Mouse (Mus musculus) cortical plate, adult 2 months (tissue): ENCODE results near the gene Hvcn1.

Source experiments
- CTCF ChIP-seq: fragments of 200-500 bp; IDR thresholded peaks from 2 replicates; pipeline ENCODE4 v1.5.1; 2011; ENCODE audit warnings: mild to moderate bottlenecking, control low read depth, low read length; ENCODE audit not compliant: insufficient read depth; ENCODE audit errors: extremely low read depth
- POLR2A ChIP-seq: fragments of 200-500 bp; IDR thresholded peaks from 2 replicates; pipeline ENCODE4 v1.6.1; 2011; ENCODE audit warnings: mild to moderate bottlenecking, low read length, control low read depth; ENCODE audit not compliant: insufficient read depth; ENCODE audit errors: extremely low read depth

DNA sequence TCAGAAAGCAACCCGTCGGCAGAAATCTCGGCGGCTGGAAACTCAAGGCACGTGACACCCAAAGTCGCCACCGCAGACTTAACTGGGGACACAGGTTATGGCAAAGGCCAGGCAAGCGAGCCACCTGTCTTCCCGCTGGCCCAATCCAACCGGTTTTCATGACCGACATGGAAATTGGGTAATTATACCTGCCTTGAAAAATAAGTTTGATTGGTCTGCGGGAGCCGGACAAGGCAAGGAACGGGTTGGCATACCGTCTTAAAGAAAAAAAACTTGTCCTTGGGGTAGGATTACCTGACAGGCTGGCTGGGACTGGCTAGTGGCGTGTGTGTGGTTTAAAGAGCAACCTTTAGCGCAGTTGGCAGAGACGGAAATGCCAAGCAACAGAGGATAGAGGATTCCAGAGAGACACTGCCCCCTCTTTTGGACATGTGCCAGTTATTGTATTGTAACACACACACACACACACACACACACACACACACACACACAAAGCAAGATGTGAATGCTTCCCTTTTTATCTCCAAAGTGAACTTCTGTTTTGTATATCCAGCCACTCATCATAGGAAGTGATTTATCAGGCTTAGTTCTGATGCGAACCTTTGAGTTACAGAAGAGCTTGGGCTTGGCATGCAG, 74.3 kb downstream of the Hvcn1 start:
- TF ChIP-seq POLR2A (no peak), CTCF (no peak)
